Mouse (Mus musculus) urinary bladder, adult 18-20 months (tissue): ENCODE measurements around the gene Hist3h2ba.
A peak's percentile ranks its signal among the peaks of the same experiment; 100 is the strongest.

Experiments used
- DNase-seq, 2 experiments: peaks; one replicate each; pipeline ENCODE4 v3.0.0; 2022; ENCODE audit warnings: low spot score in 2 of 2, mixed read lengths in 2 of 2

Hist3h2ba gene

DNA sequence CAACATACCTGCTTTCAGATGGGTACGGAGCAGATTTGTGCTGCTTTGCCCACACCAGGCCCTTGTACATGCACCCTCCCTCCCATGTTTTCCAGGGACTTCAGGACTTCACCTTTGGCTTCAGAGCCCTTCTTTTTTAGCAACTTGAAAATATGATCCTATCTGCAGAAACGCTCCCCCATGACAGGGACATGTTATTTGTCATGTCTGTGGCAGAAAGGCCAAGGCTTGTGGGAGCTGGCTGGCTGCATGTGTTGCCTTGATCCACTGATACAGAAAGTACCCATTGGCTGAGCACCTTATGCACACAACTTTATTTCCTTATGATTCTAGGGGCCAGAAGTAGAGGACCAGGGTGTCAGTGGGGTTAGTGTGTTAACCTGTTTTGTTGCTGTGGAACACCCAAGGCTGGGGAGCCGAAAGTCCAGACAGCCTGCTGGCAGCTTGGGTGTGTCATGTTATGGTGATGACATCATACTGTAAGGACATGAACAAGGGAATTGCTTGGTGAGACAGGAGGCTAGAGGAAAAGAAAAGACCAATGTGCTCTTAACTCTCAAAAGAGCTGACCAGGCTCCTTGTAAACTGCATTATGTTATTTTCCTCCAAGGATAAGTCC, 36.7 kb downstream of the Hist3h2ba start:
- DNase-seq, result no peak

DNA sequence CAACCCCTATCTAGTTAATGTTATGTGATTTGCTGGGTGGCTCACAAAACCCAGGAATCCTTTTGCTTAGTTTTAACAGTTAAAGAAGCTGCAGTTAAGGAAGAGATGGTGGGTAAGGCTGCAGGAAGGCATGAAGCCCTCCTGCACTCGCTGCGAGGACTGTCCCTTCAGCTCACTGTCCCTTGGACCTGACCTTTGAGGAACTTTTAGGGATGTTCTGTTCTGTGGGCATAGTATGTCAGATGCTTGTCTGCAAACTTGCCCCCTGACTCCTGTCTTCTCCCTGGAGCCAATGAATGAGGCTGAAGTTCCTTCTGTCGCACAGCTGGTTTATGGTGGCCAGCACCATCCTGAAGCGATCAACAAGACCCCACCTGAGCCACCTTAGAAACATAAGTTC, 40.4 kb downstream of the Hist3h2ba start:
- DNase-seq, result no peak

DNA sequence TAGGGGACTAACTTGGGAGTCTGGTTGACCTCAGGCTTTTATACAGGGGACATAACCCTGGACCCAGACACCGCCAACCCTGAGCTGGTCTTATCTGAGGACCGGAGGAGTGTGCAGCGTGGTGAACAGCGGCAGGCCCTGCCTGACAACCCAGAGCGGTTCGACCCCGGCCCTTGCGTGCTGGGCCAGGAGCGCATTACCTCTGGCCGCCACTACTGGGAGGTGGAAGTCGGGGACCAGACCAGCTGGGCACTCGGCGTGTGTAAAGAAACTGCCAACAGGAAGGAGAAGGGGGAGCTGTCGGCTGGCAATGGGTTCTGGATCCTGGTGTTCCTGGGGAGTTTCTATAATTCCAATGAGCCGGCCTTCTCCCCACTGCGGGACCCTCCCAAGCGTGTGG, 41.4 kb downstream of the Hist3h2ba start:
- DNase-seq, result no peak

DNA sequence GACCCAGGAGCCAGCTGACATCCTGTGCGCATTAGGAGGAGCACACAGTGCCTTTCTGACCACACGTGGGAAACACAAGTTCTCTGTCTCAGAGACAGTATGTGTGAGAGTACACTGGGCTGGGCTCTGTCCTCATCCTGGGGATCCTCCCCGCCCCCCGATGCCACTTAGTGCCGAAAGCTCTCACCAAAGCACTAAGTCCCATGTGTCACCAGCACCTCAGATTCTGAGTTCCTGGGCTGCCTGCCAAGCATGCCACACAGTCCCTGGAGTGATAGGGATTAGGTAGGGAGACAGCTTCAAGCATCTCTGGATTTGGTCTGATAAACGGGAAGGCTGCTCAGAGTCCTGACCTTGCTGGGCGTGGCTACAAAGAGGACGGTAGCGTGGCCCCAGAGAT, 42.1 kb downstream of the Hist3h2ba start:
- no peak for DNase-seq

DNA sequence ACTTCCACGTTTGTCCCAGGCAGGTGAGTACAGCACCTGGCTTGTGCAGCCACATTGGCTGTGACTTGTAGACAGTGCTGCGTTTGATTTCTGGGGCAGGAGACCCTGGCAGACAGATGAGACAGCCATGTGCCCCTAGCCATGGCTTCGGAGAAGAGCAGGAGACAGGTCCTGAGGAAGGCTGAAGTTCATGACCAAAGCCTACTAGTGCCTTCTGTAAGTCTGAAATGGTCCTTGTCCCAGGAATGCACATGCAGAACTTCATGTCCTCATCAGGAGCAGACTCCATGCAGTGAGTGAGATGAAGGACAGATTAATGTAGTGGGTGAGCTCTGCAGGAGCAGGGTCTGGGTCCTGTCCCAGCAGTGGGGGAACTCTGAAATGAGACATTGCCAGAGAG, 43.2 kb downstream of the Hist3h2ba start:
- DNase-seq, result no peak

DNA sequence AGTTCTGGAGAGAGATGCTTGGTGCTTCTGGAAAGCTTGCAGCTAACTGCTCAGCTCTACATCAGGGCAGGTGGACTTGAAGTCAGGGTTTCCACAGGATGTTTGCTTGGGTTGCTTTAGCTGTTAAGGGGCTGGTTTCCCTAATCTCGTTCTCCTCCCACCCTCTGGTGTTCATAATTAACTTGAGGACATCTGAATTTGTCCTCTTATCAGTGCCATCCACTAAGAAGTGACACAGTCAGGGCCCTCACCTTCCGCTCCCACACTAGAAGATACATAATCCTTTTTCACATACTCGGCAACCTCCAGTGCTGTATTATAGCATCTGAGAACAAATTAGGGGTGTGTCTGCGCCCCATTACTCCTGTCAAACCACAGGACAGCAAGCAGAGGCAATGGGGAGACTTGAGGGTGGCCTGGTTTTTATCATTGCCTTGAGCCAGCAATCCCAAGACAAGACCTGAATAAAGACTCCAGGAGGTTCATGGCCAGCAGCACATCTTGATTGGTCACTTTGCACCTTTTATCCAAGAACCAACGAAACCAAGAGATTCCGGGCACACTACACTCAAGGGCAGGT, 44.5 kb downstream of the Hist3h2ba start:
- DNase-seq, result no peak

DNA sequence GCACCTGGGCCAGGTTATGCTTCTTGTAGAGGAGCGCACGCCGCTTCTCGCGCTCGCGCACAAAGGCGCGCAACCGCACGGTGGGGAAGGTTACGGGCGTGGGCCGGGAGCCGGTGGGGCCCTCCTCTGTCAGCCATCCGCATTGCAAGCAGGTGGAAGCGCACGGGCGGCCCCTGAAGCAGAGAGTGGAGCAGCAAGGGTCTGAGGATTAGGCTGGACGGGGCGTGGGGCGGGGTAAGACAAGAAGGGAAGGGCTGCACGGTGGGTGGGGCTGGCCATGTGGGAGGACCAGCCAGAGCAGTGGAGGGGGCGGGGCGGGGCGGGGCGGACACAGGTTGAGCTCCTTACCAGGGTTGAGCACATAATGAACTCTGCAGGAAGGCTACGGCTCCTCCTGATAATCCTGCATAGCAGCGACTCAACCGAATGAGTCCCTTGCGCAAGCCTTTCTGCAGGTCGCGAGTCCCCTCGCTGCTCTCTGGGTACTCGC, 45.7 kb downstream of the Hist3h2ba start:
- peak in 1 of 2 experiments; percentile 44 for DNase-seq

DNA sequence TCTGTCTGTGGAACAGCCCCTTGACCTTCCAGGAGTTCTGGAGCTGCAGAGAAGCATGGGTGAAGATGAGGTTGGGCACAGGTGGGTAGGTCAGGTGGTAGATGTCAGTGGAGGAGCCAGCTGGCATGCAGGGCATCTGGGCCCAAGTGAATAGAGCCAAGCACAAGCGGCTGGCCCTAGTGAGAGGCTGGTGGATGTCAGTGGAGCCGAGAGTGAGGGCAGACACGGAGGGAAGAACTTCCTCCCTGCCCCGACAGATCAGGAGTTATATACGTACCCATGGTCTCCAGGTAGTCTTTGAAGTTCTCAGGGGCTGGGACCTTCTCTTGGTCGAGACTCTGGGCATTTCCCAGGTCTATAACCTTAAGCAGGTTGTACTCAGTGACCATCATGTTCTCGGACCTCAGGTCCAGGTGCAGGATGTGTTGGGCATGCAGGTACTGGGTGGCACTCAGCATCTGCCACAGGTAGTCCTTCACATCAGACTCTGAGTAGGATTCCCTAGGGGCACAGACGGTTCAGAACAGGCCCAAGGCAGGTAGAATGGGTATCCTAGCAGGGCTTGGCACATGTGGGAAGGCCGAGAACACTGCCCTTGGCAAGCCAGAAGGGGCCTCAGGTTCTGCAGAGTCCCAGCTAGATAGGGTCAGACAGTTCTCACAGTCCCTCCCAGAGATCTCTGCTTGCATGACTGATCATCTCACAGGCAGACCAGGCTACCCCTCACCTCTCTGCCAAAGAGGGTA, 46.5 kb downstream of the Hist3h2ba start:
- DNase-seq, result no peak

DNA sequence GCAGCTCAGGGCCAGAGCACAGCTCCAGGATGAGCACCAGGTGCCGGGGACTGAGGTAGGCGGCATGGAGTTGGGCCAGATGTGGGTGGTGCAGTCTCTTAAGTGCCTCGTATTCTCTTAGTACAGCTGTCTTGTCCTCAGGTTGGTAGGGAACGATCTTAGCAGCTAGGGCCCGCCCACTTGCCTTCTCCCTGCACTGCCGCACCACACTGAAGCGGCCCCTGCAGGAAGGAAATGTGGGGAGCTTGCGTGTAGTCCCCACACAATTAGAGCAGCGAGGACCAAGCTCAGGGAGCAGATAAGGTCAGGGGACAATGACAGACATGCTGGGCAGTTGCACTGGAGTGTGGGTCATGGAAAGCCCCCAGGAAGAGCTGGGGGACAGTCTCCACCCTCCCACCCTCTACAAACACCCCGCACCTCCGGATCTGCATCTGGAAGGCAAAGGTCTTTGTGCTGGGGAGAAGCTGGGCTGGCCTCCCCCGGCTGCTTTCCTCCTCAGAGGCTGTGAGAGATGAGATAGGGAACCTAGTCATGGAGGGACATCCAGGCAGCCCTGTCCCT, 47.2 kb downstream of the Hist3h2ba start:
- DNase-seq, result no peak

DNA sequence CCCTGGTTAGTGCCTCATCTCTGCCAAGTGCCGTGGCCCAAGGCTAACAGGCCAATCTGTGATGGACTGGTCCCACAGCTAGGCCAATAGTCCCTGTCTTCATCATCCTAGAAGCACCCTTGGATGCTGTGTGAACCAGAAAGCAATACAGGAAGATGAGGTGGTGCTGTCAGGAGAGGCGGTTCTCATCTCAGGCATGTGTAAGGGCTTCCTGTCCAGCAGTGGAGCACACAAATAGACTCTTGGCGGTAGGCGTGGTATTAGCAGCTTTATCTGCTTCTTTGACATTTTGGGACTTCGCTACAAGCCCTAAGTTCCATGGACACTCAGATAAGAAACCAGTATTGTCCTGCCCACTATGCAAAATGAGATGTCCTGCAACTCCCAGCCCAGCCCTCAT, 48.8 kb downstream of the Hist3h2ba start:
- no peak for DNase-seq
